Mouse (Mus musculus) liver, embryonic 14.5 days (tissue): Measurements from ENCODE around the gene Adgrl2.

ENCODE experiments used
- CTCF ChIP-seq: IDR thresholded peaks from 2 replicates; pipeline ENCODE4 v1.5.1; 2016; ENCODE audit warnings: antibody characterized with exemption, low read depth, control low read depth
- EP300 ChIP-seq: IDR thresholded peaks from 2 replicates; pipeline ENCODE4 v1.6.1; 2016; ENCODE audit warnings: antibody characterized with exemption, low read depth

DNA sequence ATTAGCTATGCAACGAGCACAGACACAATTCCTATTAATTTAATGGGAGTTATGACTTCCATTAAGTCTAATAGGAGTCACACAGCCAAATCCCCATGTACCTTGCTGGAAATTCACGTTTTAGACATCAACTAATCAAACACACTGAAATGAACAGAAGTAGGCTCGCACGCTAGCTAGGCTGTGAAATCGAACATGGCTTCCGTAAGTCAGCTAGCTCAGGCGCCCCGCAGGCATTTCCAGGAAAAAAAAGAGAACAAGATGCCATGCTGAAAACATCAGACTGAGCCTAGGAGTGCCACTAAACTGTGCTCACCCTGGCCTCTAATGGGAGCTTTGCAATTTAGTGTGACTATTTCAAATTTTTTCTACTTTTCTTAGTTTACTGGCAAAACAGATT, 40.6 kb downstream of the Adgrl2 start:
- TF ChIP-seq CTCF (no peak), EP300 (no peak)
